9 mouse cellular contexts compared by ENCODE assay signal in the genomic region with DNA sequence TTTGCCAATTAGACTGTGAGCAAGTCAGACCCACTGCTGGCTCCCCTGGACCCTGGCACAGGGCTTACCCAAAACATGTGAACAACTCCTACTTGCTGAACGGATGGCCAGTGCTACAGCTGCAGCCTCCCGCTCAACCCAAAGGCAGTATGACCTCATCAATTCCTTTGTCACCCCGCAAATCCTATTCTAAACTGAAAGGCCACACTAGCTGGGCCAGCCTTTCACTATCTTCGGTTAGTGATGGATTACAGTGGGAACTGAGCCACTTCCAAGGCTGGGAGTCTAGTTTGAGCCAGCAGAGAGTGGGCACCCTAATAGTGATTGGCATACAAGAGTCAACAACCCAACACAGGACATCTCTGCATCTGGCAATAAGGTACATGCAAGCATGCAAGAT. TPM values are rescaled to one million over a fixed set of nuclear protein-coding genes. Genes with fewer than 3 reads are reported as not detected.
DNase-seq lines count a peak whose midpoint lies in the region; ATAC-seq and TF ChIP-seq lines count a peak whose summit lies in the region.
"Had no signal": no experiment of that assay in that cellular context is flagged by ENCODE, and none has a peak within 500 bp of the region (broad histone marks: within the 10 kb centered on the region; RNA-seq: fewer than 3 reads in every experiment).

No protein-coding gene starts in this region.

- TF ChIP-seq POLR2A in testis, adult 2 months (IDR thresholded peaks at IDR 0.05; ENCODE audit: control insufficient read depth, low read depth, low read length): no peak

- no peak for ATAC-seq in heart, embryonic 11.5 days (replicated peaks; ENCODE audit: insufficient number of reproducible peaks, low FRiP score, low TSS enrichment)
- no peak for ATAC-seq in liver, embryonic 13.5 days (ENCODE audit: low read depth)

- peak overlapping the region; percentile 95 for H3K4me3 ChIP-seq in testis, adult 2 months (ENCODE audit: control insufficient read depth, low read depth, low read length)
- peak overlapping the region; percentile 76 for H3K4me3 ChIP-seq in heart, embryonic 11.5 days (ENCODE audit: low read depth, low read length)
- H3K4me3 ChIP-seq in liver, embryonic 13.5 days (replicated peaks): peak overlapping the region; percentile 94

- DNase-seq in testis, postnatal 10 days (ENCODE audit: low spot score): no peak
- DNase-seq in cerebellum, adult 8-10 months: peak; percentile 19
- DNase-seq in liver, embryonic 13.5 days: peak; percentile 19
- DNase-seq in splenic B cell, adult 2 months (ENCODE audit: low read depth, low spot score): peak; percentile 6
- DNase-seq in layer of hippocampus, postnatal 14 days (ENCODE audit: low spot score in 2 of 2): no peak
- DNase-seq in frontal cortex, postnatal 10 days (ENCODE audit: low spot score in 2 of 2): no peak

- peak overlapping the region; percentile 85 for H3K27ac ChIP-seq in testis, adult 2 months (ENCODE audit: control insufficient read depth, insufficient read depth, low read depth, low read length)
- peak overlapping the region; percentile 72 for H3K27ac ChIP-seq in heart, embryonic 11.5 days (ENCODE audit: low read depth, low read length)
- peak overlapping the region; percentile 92 for H3K27ac ChIP-seq in liver, embryonic 13.5 days

- no peaks in the 10 kb centered on the region for H3K27me3 ChIP-seq in testis, adult 2 months (ENCODE audit: control insufficient read depth, insufficient read depth, low read length)
- H3K27me3 ChIP-seq in heart, embryonic 11.5 days (ENCODE audit: control insufficient read depth, insufficient read depth, low read length): no peaks in the 10 kb centered on the region
- no peaks in the 10 kb centered on the region for H3K27me3 ChIP-seq in liver, embryonic 13.5 days
- H3K27me3 ChIP-seq in splenic B cell, adult 2 months (ENCODE audit: control insufficient read depth, insufficient read depth, low read length, poor library complexity, severe bottlenecking): no peaks in the 10 kb centered on the region; the same call in 1 of the 2 replicates

- H3K4me1 ChIP-seq in testis, adult 2 months (ENCODE audit: control insufficient read depth, insufficient read depth, low read length): peaks cover 5% of the 10 kb centered on the region
- H3K4me1 ChIP-seq in heart, embryonic 11.5 days (ENCODE audit: control insufficient read depth, insufficient read depth, low read length): peaks cover 20% of the 10 kb centered on the region
- peaks cover 35% of the 10 kb centered on the region for H3K4me1 ChIP-seq in liver, embryonic 13.5 days (replicated peaks)

- H3K4me2 ChIP-seq in heart, embryonic 11.5 days: peak overlapping the region; percentile 98
- peak overlapping the region; percentile 96 for H3K4me2 ChIP-seq in liver, embryonic 13.5 days

- no peaks in the 10 kb centered on the region for H3K9me3 ChIP-seq in heart, embryonic 11.5 days (replicated peaks; ENCODE audit: control insufficient read depth, low read length)
- no peaks in the 10 kb centered on the region for H3K9me3 ChIP-seq in liver, embryonic 13.5 days (replicated peaks)

- WGBS in heart, embryonic 11.5 days (ENCODE audit: insufficient replicate concordance): 7% methylated on average over 4 of the region's 4 CpGs
- 3% methylated on average over 4 of the region's 4 CpGs for WGBS in liver, embryonic 13.5 days (ENCODE audit: insufficient replicate concordance)

- no peak for TF ChIP-seq CTCF in testis, adult 2 months (IDR thresholded peaks at IDR 0.05; ENCODE audit: control insufficient read depth, insufficient read depth, insufficient replicate concordance, low read depth, low read length)

- H3K36me3 ChIP-seq in testis, adult 2 months (ENCODE audit: control insufficient read depth, insufficient read depth, low read length): peaks cover 1% of the 10 kb centered on the region
- peaks cover 20% of the 10 kb centered on the region for H3K36me3 ChIP-seq in heart, embryonic 11.5 days (ENCODE audit: control insufficient read depth, insufficient read depth, low read length)
- H3K36me3 ChIP-seq in liver, embryonic 13.5 days: peaks cover 41% of the 10 kb centered on the region
- H3K36me3 ChIP-seq in splenic B cell, adult 2 months (ENCODE audit: control insufficient read depth, insufficient read depth, low read length, poor library complexity, severe bottlenecking): peaks cover 8% of the 10 kb centered on the region

- H3K9ac ChIP-seq in heart, embryonic 11.5 days (ENCODE audit: low read depth, low read length): peak overlapping the region; percentile 81
- H3K9ac ChIP-seq in liver, embryonic 13.5 days: peak overlapping the region; percentile 97

RNA-seq across cellular contexts. Expression of gene Dgcr8, which starts 0.9 kb away (rescaled TPM):
- 23.3 and 28.9 TPM in 2 replicates for polyA plus RNA-seq in testis, adult 2 months (2012; rRNA removed)
- polyA plus RNA-seq in heart, embryonic 11.5 days (2014; fragmentation: Nextera tagmentation; extraction: Ambion mirVana): 23.6 and 26.4 TPM in 2 replicates
- polyA plus RNA-seq in liver, embryonic 13.5 days (2015; fragmentation: Nextera tagmentation; extraction: Ambion mirVana): 13.4 and 13.8 TPM in 2 replicates
- 10 to 100 TPM; 35.9 to 44.0 TPM for total RNA-seq in layer of hippocampus, postnatal 14 days (2021)

RNA-seq across cellular contexts. Expression of gene Gm49776, which starts 30.0 kb away (rescaled TPM):
- 0.38 and 0.58 TPM in 2 replicates for polyA plus RNA-seq in testis, adult 2 months (2012; rRNA removed)
- 3.7 TPM in 1 of 2 replicates, not detected in the other for polyA plus RNA-seq in heart, embryonic 11.5 days (2014; fragmentation: Nextera tagmentation; extraction: Ambion mirVana)
- 1.3 and 2.4 TPM in 2 replicates for polyA plus RNA-seq in liver, embryonic 13.5 days (2015; fragmentation: Nextera tagmentation; extraction: Ambion mirVana)
- total RNA-seq in layer of hippocampus, postnatal 14 days (2021): not detected
- total RNA-seq: neutrophil, adult 5-6 weeks had no signal

RNA-seq across cellular contexts. Expression of gene Ranbp1, which starts 39.6 kb away (rescaled TPM):
- 64.4 and 76.0 TPM in 2 replicates for polyA plus RNA-seq in testis, adult 2 months (2012; rRNA removed)
- polyA plus RNA-seq in heart, embryonic 11.5 days (2014; fragmentation: Nextera tagmentation; extraction: Ambion mirVana): 585 and 656 TPM in 2 replicates
- 491 and 563 TPM in 2 replicates for polyA plus RNA-seq in liver, embryonic 13.5 days (2015; fragmentation: Nextera tagmentation; extraction: Ambion mirVana)
- 100 to 1,000 TPM in 1 of 2 experiments, 10 to 100 TPM in 1; 98.3 to 104 TPM for total RNA-seq in layer of hippocampus, postnatal 14 days (2021)

RNA-seq across cellular contexts. Expression of gene Trmt2a, which starts 39.7 kb away (rescaled TPM):
- 23.5 and 24.9 TPM in 2 replicates for polyA plus RNA-seq in testis, adult 2 months (2012; rRNA removed)
- 56.0 and 58.2 TPM in 2 replicates for polyA plus RNA-seq in heart, embryonic 11.5 days (2014; fragmentation: Nextera tagmentation; extraction: Ambion mirVana)
- polyA plus RNA-seq in liver, embryonic 13.5 days (2015; fragmentation: Nextera tagmentation; extraction: Ambion mirVana): 74.8 and 74.9 TPM in 2 replicates
- 10 to 100 TPM; 44.6 to 61.7 TPM for total RNA-seq in layer of hippocampus, postnatal 14 days (2021)

RNA-seq across cellular contexts. Expression of gene Zdhhc8, which starts 53.2 kb away (rescaled TPM):
- 4.3 and 5.5 TPM in 2 replicates for polyA plus RNA-seq in testis, adult 2 months (2012; rRNA removed)
- 16.3 and 17.3 TPM in 2 replicates for polyA plus RNA-seq in heart, embryonic 11.5 days (2014; fragmentation: Nextera tagmentation; extraction: Ambion mirVana)
- polyA plus RNA-seq in liver, embryonic 13.5 days (2015; fragmentation: Nextera tagmentation; extraction: Ambion mirVana): 1.7 and 2.3 TPM in 2 replicates
- total RNA-seq in layer of hippocampus, postnatal 14 days (2021): 10 to 100 TPM; 84.1 to 84.6 TPM

Comparison
In these comparisons a context has a peak if more than half of its experiments do, and no peak if none do; other contexts are left out.
1. DNase-seq: peak in cerebellum, adult 8-10 months (single experiment), liver, embryonic 13.5 days (single experiment) and splenic B cell, adult 2 months (single experiment); none in testis, postnatal 10 days (single experiment), layer of hippocampus, postnatal 14 days (0 of 2) and frontal cortex, postnatal 10 days (0 of 2).
2. Peak in every context shown above with its lines, with median percentiles within 50 percentile points of each other: H3K27ac ChIP-seq and H3K4me3 ChIP-seq.